Mouse (Mus musculus): ENCODE measurements around the gene Krtcap2. TPM values are rescaled to one million over a fixed set of nuclear protein-coding genes. Genes with fewer than 3 reads are reported as not detected.

Gene Krtcap2
- 282 and 311 TPM in 2 replicates for polyA plus RNA-seq (2015; fragmentation: Nextera tagmentation; extraction: Ambion mirVana)

DNA sequence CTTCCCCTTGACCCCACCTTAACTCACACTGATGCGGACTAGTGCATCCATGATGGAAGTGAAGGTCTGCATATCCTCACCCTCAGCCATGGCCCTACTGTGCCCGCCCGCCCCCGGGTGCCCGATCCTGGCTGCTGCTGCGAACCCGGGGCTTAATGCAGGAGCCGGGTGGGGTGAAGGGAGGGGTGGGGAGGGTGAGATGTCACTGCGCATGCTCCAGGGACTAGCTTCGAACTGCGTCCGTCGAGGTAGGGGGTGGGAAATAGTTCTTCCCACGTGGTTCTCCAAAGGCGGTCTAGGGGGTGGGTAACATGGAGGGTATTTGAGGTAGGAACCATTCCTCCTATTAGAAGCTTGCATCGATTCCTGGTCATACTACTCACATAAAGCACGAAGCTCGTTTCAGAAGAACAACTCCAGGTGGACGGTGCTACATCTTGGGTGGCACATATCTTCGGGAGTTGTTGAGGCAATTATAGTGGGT, at the start of gene Krtcap2:
Krtcap2 (plus strand) TSS at position 279 of the 484 bp plus-strand sequence.
- Histone ChIP-seq H3K27ac (peak within 1 kb of the TSS; percentile 74), H3K27me3 (peaks cover 14% of the 10 kb centered on the region), H3K36me3 (peaks cover 13% of the 10 kb centered on the region), H3K4me2 (peak within 1 kb of the TSS; percentile 82), H3K9me3 (no peaks in the 10 kb centered on the region), H3K9ac (peak within 1 kb of the TSS; percentile 75), H3K4me3 (peak within 1 kb of the TSS; percentile 78), H3K4me1 (peaks cover 49% of the 10 kb centered on the region)
- WGBS = 4% methylated on average over 20 of the region's 20 CpGs
- ATAC-seq (ENCODE audit: borderline replicate concordance, extremely low read depth, low FRiP score, low TSS enrichment) = no peak

DNA sequence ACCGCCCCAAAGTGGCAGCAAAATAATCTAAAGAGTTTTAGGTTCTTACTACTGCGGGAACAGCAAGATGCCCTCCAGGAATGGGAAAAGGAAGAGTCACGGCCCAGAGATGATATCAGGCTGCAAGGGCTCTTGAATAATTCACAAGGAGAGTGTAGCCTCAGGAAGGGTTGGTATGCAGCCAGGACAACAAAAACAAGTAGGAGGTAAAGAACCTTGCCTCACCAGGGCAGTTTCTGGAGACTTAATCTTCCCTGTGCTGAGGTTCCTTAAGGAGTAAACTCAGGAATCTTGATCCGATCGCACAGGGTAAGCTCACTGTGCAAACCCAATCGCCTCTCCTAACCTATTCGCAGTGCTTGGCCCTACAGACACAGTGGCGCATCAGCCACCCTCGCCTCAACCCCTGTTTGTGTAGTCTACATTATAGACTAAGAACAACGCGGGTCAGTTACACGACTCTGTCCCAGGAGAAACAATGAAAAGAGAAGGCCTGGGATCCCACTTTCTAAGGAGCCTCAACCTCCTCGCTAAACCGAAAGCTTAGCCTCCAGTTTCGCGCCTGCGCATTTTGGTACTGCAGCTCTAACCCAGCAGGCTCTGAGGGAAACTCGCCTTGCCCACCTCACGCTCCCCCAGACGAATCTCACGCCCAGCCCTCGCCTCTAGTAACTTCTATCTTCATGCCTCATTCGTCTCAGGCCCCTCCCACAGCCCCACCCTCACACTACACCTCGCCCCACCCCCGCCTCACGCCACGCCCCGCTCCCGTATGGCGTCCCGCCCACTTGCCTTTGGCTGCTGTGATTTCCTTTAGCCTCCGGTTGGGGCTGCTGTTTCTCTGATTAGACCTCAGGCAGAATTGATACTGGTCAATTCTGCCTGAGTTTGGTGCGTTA, 49.5 kb upstream of the Krtcap2 start:
- Histone ChIP-seq H3K4me2 (peak overlapping the region; percentile 62), H3K9me3 (no peaks in the 10 kb centered on the region), H3K4me3 (peak overlapping the region; percentile 43), H3K9ac (peak overlapping the region; percentile 53), H3K36me3 (no peaks in the 10 kb centered on the region), H3K27ac (peak overlapping the region; percentile 66), H3K4me1 (peaks cover 9% of the 10 kb centered on the region; the same call in 1 of the 2 replicates), H3K27me3 (no peaks in the 10 kb centered on the region)
- peak; percentile 96 for ATAC-seq (ENCODE audit: borderline replicate concordance, extremely low read depth, low FRiP score, low TSS enrichment)
- WGBS = 6% methylated on average over 33 of the region's 33 CpGs

DNA sequence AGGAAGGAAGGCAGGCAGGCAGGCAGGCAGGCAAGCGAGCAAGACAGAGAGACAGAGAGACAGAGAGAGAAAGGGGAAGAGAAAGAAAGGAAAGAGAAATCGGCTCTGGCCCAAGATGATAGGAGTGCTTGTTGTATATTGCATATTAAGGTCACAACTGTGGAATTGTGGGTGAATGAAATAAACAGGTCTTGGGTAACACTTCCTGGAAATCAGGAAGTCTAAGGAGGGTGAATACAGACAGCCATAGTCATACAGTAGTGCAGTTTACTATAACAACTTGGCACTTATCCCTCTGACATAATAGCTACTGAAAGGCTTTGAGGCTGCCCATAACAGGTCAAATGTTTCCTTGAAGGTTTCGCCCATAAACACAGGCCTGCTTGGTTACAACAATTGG, 45.9 kb upstream of the Krtcap2 start:
- Histone ChIP-seq H3K27me3 (no peaks in the 10 kb centered on the region), H3K4me1 (peaks cover 15% of the 10 kb centered on the region), H3K4me3 (no peak overlapping the region), H3K36me3 (no peaks in the 10 kb centered on the region), H3K9ac (no peak overlapping the region), H3K9me3 (no peaks in the 10 kb centered on the region), H3K4me2 (no peak overlapping the region), H3K27ac (no peak overlapping the region)
- ATAC-seq (ENCODE audit: borderline replicate concordance, extremely low read depth, low FRiP score, low TSS enrichment) = no peak
- 72% methylated on average over 3 of the region's 3 CpGs for WGBS

DNA sequence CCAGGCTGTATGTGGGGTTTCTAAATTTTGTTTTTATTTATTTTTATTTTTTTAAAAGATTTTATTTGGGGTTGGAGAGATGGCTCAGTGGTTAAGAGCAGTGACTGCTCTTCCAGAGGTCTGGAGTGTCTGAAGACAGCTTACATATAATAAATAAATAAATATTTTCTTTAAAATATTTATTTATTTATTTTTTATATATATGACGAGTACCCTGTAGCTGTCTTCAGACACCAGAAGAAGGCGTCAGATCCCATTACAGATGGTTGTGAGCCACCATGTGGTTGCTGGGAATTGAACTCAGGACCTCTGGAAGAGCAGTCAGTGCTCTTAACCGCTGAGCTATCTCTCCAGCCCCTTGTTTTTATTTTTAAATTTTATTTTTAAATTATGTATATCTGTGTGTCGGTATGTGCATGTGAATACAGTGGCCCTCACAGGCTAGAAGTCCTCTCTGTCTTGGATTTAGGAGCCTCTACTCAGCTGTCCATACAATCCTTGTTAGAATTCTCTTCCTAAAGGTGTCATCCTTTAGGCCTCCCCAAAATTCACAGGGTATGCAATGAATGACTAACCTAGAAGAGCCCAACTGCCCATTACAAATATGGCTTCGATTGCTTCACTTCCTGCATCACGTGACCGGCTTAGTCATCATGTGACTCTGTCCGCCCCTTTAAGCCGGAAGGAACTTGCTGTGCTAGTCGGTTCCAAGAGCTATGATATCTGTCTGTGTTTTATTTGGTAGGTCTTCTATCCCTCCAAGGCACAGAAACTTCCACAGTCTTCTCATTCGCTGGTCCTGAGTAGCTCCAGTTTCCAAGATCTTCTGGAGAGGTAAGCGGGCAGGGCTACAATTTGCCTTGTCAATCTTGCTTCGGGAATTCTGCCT, 43.3 kb upstream of the Krtcap2 start, which contains the start of gene Gba:
Gba (plus strand) TSS at position 676 of the 889 bp plus-strand sequence.
- H3K9me3 ChIP-seq = no peaks in the 10 kb centered on the region
- peak within 1 kb of the TSS; percentile 64 for H3K4me2 ChIP-seq
- H3K4me1 ChIP-seq = peaks cover 6% of the 10 kb centered on the region
- H3K9ac ChIP-seq = peak within 1 kb of the TSS; percentile 37
- peak; percentile 78 for ATAC-seq (ENCODE audit: borderline replicate concordance, extremely low read depth, low FRiP score, low TSS enrichment)
- WGBS = 22% methylated on average over 13 of the region's 13 CpGs
- peaks cover 20% of the 10 kb centered on the region; the same call in 1 of the 2 replicates for H3K36me3 ChIP-seq
- H3K4me3 ChIP-seq = peak within 1 kb of the TSS; percentile 52
- no peak within 1 kb of the TSS for H3K27ac ChIP-seq
- H3K27me3 ChIP-seq = no peaks in the 10 kb centered on the region

DNA sequence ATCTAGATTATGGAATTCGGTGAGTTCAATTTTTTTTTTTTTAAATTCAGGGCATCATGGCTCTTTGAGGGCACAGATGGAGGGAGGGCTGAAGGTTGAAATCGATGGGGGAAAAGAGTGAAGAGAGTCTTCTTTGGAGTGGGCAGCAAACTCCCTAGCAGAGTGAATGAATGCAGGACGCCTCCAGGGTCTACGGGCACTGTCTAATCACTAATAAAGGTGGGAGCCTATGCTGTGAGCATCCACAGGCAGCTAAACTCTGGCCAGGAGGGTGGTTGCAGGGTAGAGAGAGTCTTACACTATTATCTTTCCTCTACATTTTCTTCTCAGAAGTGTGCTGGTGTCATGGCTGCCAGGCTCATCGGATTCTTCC, 42.6 kb upstream of the Krtcap2 start:
- Histone ChIP-seq H3K9ac (peak overlapping the region; percentile 37), H3K4me3 (peak overlapping the region; percentile 52), H3K9me3 (no peaks in the 10 kb centered on the region), H3K27me3 (no peaks in the 10 kb centered on the region), H3K4me1 (peaks cover 6% of the 10 kb centered on the region), H3K4me2 (peak overlapping the region; percentile 64), H3K36me3 (peaks cover 27% of the 10 kb centered on the region), H3K27ac (no peak overlapping the region)
- WGBS = 33% methylated on average over 5 of the region's 5 CpGs
- ATAC-seq (ENCODE audit: borderline replicate concordance, extremely low read depth, low FRiP score, low TSS enrichment) = no peak

DNA sequence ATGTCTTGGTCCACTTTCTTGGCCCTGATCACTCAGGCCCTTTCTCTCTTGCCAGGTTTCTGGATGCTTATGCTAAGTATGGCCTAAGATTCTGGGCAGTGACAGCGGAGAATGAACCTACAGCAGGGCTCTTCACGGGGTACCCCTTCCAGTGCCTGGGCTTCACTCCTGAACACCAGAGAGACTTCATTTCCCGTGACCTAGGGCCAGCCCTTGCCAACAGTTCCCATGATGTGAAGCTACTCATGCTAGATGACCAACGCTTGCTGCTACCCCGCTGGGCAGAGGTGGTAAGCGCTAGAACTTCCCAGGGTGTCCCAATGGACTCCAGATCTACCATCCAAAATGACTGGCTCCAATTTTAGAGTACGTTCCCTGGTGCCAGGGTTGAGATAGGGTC, 39.7 kb upstream of the Krtcap2 start:
- Histone ChIP-seq H3K4me2 (no peak overlapping the region), H3K27me3 (no peaks in the 10 kb centered on the region), H3K9ac (no peak overlapping the region), H3K27ac (no peak overlapping the region), H3K36me3 (peaks cover 48% of the 10 kb centered on the region), H3K4me1 (peaks cover 6% of the 10 kb centered on the region), H3K9me3 (no peaks in the 10 kb centered on the region), H3K4me3 (no peak overlapping the region)
- 85% methylated on average over 7 of the region's 7 CpGs for WGBS
- no peak for ATAC-seq (ENCODE audit: borderline replicate concordance, extremely low read depth, low FRiP score, low TSS enrichment)

DNA sequence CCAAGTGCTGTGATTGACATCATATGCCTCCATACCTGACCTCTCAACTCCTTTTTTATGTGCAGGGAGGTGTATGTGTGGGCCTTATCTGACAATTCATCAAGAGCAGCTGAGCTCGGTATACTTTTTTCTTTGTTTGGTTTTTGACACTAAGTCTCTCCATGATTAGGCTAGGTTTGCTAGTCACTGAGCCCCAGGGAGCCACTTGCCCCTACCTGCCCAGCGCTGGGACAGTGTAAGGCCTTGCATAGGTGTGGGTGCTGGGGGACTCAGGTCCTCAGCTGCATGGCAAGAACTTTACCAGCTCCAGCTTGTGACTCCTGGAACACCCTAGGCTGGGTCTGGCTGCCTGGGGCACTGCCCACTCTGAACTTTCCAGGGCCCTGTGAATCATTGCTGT, 39.1 kb upstream of the Krtcap2 start:
- WGBS = 76% methylated on average over 2 of the region's 2 CpGs
- Histone ChIP-seq H3K4me1 (peaks cover 6% of the 10 kb centered on the region), H3K9me3 (no peaks in the 10 kb centered on the region), H3K27ac (no peak overlapping the region), H3K4me3 (no peak overlapping the region), H3K4me2 (no peak overlapping the region), H3K9ac (no peak overlapping the region), H3K27me3 (no peaks in the 10 kb centered on the region), H3K36me3 (peaks cover 48% of the 10 kb centered on the region)
- ATAC-seq (ENCODE audit: borderline replicate concordance, extremely low read depth, low FRiP score, low TSS enrichment) = no peak

DNA sequence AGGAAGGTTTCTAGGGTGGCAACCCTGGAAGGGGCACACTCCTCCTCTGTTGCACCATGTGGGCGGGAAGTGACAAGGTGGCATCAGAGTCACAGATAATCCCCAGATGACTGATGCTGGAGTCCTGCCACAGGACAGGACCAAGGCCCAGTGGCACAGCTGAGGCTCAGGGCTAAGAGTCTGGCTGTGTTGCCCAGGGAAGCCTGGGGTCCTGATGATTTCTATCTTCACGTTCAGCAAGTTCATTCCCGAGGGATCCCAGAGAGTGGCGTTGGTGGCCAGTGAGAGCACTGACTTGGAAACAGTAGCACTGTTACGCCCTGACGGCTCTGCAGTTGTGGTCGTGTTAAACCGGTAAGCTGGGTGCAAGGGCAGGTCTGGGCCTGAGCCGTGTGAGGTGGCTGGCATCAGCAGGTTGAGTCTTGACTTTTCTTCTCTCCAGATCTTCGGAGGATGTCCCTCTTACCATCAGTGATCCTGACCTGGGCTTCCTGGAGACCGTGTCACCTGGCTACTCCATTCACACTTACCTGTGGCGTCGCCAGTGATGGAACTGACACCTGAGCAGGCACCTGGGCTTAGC, 37.6 kb upstream of the Krtcap2 start:
- no peak overlapping the region for H3K4me3 ChIP-seq
- no peak overlapping the region for H3K27ac ChIP-seq
- WGBS = 87% methylated on average over 13 of the region's 13 CpGs
- peaks cover 13% of the 10 kb centered on the region for H3K4me1 ChIP-seq
- no peaks in the 10 kb centered on the region for H3K9me3 ChIP-seq
- no peak overlapping the region for H3K9ac ChIP-seq
- no peaks in the 10 kb centered on the region for H3K27me3 ChIP-seq
- ATAC-seq (ENCODE audit: borderline replicate concordance, extremely low read depth, low FRiP score, low TSS enrichment) = no peak
- H3K4me2 ChIP-seq = no peak overlapping the region
- peaks cover 48% of the 10 kb centered on the region for H3K36me3 ChIP-seq

DNA sequence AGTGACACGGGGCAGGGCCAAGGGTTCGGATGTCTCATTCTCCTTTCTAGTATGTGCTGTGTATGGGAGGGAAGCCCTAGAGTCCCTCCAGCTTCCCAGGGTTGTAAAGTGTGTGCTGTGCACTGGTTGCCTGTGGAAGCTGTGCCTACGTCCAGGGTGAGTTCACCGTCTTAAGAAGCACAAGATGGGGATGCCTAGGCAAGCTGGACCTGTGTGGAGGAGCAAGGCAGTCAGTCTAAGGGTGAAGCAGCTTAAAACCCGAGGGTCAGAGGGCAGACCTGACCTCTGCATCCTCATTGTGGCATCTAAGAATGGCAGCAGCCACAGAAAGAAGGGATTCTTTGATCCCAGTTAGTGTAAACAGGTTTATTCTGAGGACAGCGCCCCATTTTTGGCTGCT, 37.0 kb upstream of the Krtcap2 start:
- Histone ChIP-seq H3K4me3 (no peak overlapping the region), H3K4me1 (peaks cover 11% of the 10 kb centered on the region), H3K27ac (no peak overlapping the region), H3K4me2 (no peak overlapping the region), H3K36me3 (peaks cover 48% of the 10 kb centered on the region), H3K9ac (no peak overlapping the region), H3K9me3 (no peaks in the 10 kb centered on the region), H3K27me3 (no peaks in the 10 kb centered on the region)
- WGBS = 79% methylated on average over 6 of the region's 6 CpGs
- no peak for ATAC-seq (ENCODE audit: borderline replicate concordance, extremely low read depth, low FRiP score, low TSS enrichment)

DNA sequence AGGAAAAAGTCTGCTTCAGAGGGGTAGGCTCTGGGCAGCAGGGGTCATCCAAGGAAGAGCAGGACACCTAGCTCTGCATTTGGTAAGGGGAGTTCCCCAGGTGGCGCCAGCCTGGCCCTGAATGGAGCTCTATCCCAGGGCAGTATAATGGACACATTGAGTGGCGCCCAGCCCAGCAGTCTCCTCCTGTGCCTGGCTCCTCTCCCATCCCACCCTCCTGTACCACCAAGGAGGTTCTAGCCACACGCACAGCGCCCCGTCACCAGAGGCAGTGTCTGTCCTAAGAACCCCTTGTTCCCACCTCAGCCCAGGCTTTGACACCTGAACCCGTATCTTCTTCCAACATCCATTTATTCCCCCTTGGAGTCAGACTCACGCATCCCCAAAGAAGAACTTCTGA, 36.0 kb upstream of the Krtcap2 start:
- no peak for ATAC-seq (ENCODE audit: borderline replicate concordance, extremely low read depth, low FRiP score, low TSS enrichment)
- Histone ChIP-seq H3K36me3 (peaks cover 48% of the 10 kb centered on the region), H3K27ac (no peak overlapping the region), H3K27me3 (no peaks in the 10 kb centered on the region), H3K9me3 (no peaks in the 10 kb centered on the region), H3K4me1 (peaks cover 16% of the 10 kb centered on the region), H3K4me3 (no peak overlapping the region), H3K9ac (no peak overlapping the region), H3K4me2 (no peak overlapping the region)
- WGBS = 93% methylated on average over 7 of the region's 7 CpGs

DNA sequence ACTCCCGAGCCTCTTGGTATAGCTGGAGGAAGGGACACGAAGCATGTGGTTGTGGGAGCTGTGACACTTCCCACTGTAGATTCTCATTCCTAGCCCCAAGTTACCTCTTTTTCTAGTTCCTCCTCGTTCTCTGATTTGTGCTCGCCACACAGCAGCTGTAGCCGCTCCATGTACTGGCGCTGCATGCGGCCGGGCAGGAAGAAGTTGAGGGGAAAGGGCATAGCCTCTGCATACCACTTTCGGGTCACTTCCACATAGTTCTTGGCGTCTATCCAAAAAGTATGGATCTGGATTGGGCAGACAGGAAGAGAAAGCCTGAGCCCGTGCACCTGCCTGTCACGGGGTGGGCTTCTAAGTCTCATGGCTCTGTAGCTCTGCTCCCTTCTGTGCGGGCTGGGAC, 35.6 kb upstream of the Krtcap2 start:
- WGBS = 65% methylated on average over 13 of the region's 13 CpGs
- peaks cover 48% of the 10 kb centered on the region for H3K36me3 ChIP-seq
- no peaks in the 10 kb centered on the region for H3K27me3 ChIP-seq
- H3K27ac ChIP-seq = no peak overlapping the region
- no peak overlapping the region for H3K9ac ChIP-seq
- peaks cover 20% of the 10 kb centered on the region for H3K4me1 ChIP-seq
- no peak overlapping the region for H3K4me2 ChIP-seq
- no peak overlapping the region for H3K4me3 ChIP-seq
- ATAC-seq (ENCODE audit: borderline replicate concordance, extremely low read depth, low FRiP score, low TSS enrichment) = no peak
- no peaks in the 10 kb centered on the region for H3K9me3 ChIP-seq

Measured in lung, embryonic 15.5 days (tissue).